Mouse (Mus musculus) adrenal gland, adult 18-20 months (tissue): ENCODE results near the gene Rnf19b. TPM values are rescaled to one million over a fixed set of nuclear protein-coding genes. Genes with fewer than 3 reads are reported as not detected.

Experiments
- DNase-seq, 2 experiments: peaks; one replicate each; pipeline ENCODE4 v3.0.0; 2021 to 2022; ENCODE audit warnings: low spot score in 2 of 2
- total RNA-seq, 2 experiments: library from RNA; stranded (reverse); gene quantifications; 1 replicate in 1 of 2; 2 replicates in 1 of 2; pipeline ENCODE4 v1.2.3; 2021

Rnf19b gene
- total RNA-seq, 2 experiments from 2014 or later, result 28.6 to 41.3 TPM

DNA sequence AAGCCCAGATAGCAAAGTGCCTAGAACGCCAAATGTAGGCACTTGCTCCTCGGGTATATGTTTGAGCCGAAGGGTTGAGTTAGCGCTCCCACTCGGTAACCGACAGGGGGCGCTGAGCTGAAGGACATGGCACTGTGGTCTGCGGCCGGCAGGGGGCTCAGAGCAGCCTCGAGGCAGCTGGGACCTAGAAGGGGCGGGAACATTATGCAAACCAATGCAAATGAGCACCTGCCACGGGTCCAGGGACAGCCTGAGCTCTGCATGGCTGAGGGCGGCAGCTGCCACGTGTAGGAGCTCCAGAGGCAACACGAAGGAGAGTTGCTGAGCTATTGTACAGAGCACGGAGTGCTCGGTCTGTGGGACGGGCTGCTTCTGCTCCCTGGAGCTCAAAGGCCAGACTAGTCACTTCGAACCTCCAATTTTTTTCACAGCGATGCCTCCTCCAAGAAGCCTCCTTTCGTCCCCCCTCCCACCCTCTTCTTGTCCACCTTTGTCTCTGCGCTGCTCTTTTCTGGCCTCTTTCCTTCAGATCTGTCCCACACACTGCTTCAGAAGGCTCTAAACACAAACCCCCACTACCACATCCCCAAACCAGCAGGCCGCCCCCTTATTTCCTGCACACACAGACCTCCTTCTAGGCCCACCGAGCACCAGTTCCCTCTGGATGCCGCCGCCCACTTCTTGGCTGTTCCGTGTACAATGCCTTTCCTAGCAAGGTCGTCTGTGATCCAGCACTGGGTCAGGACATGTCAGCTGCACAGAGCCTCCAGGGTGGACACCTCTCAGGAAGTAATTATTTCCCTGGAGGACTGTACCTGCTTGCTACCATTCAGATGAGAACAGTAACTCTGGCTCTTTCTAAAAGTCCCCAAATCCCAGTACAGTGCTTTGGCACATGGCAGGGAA, 55.3 kb downstream of the Rnf19b start:
- DNase-seq, result peak in 1 of 2 experiments; percentile 20

DNA sequence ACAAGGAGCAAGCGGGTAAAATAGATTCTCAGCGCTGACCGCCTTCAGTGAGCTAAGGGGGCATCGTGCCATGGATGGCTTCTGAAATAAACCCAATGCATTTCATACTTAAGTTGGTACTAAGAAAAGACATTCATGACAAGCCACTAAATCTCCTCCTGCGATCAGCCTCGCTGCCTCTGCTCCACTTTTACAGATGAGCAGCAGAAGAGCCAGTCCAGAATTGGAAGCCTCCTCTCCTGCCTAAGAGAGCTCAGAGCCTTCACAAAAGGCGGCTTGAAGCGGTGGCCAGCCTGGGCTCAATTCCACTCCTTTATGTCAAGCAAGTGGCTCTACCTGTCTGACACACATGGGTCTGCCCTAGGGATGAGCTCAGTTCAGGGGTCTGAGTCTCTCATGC, 58.6 kb downstream of the Rnf19b start:
- no peak for DNase-seq

DNA sequence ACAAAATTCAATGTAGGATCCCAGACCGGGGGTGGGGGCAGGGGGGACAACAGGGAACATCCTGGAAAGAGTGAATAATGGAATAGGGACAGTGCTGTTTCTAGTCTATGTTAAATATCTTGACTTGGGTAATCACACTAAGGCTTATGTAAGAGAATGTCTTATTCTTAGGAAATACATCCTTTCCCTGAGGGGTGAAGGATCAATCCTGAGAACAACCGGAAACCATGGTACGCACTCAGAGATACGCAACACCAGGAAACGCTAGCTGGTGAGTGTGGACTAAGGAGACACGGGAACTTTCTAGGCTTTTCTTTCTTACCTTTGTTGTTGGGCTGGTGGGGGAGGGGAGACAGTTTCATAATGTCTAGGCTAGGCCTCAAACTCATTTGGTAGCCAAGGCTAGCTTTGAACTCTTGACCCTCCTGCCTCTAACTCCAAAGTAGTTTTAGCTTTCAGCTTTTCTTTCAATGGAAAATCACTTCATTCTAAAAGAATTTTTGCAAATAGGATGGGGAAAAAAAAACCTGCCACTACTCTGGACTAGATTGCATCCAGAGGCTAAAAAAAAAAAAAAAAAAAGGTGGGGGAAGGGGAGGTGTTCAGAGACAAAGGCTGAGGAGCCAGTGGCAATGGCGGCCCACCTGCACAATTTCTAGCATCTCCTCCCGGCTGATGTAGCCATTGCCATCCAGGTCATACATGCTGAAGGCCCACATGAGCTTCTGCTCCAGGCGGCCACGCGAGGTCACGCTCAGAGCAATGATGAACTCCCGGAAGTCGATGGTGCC, 59.8 kb downstream of the Rnf19b start:
- no peak for DNase-seq

DNA sequence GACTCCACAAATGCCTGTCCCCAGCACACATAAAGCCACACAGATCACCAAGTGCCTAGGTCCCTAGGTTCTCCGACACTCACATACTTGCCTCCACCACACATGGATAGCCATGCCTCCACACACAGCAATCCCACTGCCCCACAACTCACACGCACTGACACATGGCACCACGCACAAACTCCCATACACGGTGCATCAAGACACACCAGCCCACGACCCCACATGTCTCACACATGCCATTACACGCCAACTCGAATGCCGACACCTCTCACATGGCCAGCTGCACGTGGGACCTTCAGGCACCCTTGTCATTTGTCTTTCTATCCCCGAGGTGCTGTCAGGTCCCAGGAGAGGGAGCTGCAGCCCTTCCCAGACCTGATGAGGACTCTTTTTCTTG, 61.6 kb downstream of the Rnf19b start:
- DNase-seq, result no peak

DNA sequence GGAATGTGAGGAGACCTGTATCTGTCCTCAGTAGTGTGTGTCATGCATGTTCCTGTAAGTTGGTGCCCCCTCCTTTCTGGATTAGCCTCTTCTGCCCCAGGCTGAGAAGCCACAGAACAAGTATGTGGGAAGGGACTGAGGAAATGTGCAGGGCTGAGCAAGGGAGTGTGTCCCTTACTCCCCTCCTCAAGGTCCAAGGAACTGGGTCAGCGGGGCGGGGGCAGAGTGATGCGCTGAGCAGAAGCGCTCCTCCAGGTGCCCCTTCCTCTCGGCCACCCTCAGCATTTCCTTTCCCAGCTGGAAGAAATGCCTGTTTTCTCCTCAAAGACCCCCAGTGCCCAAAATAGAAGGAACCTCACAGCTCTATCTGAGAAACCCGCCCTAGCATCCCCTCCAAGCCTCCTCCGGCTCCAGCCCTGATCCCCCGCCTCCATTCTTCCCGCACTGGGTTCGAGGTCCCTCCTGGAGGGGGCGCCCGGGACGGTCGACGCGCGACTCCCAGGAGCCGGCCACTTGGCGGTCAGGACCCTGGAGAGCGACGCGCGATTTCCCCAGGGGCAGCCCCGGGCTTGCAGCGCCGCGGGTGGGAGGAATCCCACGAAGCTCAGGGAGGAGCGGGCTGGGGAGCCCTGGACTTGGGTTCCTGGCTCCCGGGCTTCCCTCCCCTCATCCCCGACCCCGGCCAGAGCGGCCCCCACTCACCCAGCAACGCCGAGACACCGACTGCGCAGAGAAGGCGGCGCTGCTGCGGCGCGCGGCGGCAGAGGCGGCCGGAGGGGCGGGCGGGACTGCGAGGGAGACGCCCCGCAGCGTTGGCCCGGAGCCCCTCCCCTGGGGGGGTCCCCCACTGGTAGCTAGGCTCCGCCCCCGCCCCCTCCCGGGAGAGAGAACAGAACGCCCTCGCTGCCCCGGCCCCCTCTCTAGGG, 62.7 kb downstream of the Rnf19b start:
- DNase-seq, result peak; percentile 67 to 73

DNA sequence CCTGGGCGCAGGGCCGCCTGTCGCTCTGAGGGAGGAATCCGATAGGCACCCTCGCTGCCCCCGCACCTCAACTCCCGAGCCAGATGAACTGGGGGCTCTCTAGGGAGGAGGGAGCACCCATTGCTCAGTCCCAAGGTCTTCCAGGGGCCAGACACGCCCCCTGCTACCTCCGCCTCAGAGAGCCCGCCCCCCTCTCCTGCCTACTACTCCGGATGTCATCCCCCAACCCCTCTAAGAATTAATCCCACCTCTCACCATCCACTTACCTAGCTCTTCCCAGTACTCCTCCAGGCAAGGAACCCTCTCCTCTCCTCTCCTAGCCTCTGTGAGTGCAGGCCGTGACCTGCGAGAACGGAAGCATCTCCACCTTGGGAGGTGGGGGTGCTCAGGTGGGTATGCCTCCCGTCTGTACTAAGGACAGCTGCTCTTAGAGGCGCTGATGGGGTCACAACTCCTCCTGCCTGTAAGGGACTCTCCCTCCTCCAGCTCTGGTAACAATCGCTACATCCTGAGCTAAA, 63.6 kb downstream of the Rnf19b start, which contains the start of gene Hpca:
Hpca (minus strand) TSS at position 468 of the 518 bp plus-strand sequence.
- no peak for DNase-seq

DNA sequence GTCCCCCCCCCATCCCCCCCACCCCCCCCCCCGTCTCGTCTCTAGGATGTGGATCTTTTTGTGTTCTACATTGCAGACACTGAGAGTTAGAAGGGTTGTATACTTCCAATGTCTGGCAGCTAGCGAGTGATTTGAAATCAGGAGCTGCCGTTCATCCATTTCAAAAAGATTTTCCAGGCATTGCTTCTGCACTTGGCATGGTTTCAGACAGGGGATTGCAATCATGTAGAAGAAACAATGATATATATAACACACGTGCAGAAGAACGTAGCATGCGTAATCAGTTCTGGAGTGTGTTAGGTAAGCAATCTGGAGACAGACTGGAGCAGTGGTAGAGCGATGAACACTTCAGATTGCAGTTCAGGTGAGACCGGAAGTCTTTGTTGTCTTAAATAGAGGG, 64.0 kb downstream of the Rnf19b start:
- DNase-seq, result no peak

DNA sequence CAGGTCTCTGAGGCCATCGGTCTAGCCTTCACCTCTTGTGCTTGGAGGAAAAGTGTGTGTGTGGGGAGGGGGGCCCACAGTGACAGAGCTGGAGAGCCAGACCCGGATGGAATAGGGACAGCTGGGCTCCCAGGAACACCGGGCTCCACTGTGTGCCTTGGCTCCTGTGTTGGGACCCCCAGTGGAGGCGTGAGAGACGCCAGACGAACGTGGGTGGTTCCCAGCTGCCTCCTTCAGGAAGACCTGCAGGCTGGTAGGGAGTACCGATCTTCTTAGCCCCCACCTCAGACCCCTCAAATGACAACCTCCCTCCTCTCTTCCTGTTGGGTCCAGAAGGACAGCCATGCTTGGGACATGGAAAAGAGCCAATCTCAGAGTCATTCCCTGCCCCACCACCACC, 64.6 kb downstream of the Rnf19b start:
- DNase-seq, result no peak

DNA sequence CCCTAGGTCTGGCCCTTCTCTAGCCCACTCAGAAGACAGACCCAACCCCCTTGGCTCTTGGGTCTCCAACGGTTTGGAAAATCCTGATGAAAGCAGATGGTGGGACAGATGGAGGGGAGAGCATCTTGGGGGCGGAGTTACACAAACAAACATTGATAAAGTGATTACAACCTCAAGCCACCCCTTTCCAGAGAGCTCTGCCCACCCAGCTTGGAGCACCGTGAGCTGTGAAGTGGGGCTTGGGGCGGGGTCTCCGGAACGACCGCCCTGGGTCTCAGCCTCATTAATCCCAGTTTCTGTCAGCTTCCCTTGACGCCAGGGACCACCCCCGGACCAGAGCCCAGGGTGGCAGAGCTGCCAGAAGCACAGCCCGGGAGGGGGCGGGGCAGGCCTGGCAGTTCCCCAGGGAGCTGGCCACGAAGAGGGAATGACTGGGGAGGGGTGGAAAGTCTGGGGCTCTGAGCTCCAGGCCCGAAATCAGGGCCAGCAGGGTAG, 66.6 kb downstream of the Rnf19b start:
- no peak for DNase-seq

DNA sequence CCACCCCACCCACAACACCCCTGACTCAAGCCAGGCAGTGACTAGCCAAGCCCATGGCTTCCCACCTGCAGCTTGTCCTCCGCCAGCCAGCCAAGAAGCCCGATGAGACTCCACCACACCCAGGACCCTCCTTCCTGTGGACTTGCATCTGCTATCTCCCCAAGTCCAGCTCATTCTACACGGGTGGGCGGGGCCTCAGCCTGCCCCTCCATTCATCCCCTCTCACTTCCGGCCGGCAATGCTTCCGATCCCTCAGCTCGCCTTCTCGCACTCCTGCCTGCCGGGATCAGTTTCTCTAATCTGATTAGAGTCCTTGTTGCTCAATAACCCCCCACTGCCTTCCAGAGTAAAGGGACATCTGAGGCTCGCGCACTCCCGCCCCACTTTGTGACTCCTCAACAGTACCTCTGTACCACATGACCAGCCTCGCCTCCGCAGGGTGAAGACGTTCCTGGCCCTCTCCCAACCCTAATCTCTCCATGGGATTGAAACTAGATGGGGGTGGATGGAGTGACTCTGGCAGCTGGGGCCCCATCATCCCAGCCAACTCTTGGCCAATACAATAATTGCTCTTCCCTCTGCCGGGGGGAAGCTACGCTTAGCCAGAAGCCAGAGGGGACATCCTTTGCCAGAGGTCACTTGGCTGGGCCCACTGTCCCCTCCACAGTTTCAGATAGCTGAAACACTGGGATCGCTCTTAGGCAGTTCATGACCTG, 67.8 kb downstream of the Rnf19b start:
- DNase-seq, result no peak

DNA sequence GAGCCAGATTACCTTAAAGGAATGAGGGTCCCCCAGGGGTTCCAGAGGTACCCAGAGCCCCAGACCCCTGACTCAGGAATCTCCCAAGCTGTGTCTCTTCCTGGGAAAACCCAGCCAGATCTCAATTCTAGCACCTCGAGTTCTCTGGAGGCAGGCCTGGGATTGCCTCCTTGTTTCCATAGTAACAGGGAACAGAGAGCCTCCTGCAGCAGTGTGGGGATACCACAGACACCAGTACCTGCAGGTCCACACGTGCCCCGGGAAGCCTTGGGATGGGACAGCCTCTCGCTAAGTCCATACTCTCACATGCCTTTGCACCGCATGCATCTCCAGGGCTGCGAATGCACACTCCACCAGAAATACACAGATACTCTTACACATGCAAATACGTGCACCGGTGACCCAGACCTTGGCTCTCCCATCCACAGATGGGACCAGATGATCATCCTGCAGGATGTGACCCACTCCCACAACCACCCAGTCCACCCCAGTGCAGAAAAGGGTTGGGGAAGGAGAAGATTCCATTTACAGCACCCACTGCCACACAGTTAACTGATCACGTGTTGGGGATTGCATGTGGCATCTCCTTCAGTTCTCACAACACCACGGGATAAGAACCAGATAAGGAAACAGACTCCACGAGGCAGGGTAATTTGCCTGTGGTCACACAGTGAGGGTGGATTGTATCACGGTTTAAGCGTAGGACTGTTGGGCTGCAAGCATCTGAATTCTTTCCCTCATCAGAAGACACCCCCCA, 70.7 kb downstream of the Rnf19b start:
- DNase-seq, result no peak

DNA sequence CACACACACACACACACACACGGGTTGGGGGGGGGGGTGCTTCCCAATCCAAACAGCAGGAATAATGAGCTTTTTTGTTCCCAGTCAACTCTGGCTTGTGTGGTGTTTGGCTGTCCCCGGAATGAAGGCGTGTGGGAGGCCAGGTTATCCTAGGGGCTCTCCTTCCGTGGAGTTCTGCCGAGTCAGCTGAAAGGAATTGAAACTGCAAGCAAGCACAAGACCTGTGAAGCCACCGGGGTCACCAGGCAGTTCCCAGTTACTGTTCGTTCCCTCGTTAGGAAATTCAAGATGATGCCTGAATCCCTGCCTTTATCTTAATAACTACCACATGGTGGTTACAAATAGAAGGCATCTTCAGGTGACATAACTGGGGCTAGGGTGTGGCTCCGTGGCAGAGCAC, 71.3 kb downstream of the Rnf19b start:
- no peak for DNase-seq

DNA sequence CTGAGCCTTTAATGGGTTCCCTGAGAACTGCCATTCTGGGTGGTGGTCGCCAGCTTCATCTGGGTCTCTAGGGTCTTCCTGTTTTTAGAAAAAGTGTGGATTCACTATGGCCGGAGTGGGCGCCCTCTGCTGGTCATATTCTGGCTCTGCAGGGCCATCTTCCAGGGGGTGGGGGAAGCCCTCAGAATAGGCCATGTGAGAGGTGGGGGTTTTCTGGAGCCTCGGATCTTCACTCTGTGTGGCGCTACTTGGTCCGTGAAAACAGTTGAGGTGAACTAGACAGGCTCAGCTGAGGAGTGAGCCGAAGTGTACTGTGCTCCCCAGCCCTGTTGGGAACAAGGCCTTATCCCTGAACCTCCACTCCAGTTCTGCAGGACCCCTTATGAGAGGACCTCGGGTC, 72.1 kb downstream of the Rnf19b start:
- peak; percentile 45 to 52 for DNase-seq

DNA sequence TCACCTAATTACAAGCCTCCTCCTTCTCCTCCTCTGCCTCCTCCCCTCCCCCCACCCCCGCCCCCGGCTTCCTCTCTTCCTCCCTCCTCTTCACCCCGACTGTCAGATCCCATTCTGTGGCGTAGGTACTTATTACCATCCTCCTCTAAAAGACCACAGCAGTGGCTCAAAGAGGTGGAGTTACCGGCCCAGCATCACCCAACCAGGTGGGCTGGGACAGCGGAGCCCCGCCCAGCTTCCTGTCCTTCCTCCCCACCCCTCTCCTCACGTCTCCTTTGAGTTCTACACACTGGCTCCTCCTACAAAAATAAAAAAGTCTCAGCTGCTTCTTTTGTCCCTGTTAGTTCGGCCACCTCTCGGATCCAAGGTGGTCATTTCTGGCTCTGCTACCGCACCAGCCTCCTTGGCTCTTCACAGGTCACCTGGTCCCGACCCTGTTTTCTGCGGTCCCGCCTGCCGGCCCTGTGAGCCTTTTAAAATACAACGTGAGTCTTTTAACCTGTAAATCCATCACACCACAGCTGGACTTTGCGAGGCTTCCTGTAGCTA, 72.8 kb downstream of the Rnf19b start:
- DNase-seq, result no peak

DNA sequence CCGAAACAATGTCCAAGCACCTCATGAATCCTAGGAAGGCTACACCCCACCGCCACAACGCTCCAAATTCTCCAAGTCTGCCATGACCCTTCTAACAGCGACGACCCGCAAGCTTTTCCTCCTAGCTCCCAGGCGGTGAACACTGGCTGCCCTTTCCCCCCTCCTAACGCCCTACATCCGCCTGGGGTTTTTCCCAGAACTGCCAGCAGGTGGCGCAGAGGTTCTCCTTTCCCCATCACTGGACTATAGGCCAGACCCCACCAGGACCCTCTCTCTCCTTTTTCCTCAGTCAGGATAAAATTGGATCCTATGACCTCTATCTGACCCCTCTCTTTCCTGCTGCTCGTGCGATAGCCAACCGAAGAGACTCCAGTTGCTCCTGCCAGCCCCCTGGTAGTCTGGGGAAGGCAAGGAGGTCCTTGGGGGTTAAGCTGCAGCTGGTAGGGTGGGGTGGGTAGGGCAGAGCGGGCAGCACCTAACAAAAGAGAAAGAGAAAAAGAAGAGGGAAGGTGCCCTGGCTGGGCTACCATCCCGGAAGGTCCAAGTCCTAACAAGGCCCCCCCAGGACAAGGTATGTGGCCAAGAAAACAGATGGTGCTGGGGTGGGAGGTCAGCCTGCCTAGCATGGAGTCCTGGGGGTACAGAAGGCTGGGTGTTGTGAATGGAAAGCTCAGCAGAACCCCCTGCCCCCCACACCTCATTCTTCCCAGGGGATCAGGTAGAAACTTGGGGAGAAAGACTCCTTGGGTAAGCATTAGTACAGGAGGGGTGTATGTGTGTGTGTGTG, 76.9 kb downstream of the Rnf19b start:
- DNase-seq, result peak; percentile 78 to 80
